Mouse (Mus musculus) heart, postnatal 36 days (tissue): ENCODE measurements around the gene Hacd2. TPM values are rescaled to one million over a fixed set of nuclear protein-coding genes. Genes with fewer than 3 reads are reported as not detected.

Experiments used
- DNase-seq, 2 experiments: peaks; one replicate each; pipeline ENCODE4 v3.0.0; 2021 to 2022
- intact Hi-C: fragments of 180-260 bp; cut with DNase I; formaldehyde crosslinking; loops from one replicate; pipeline ENCODE4 v1.15.1; 2025
- total RNA-seq, 2 experiments: library from RNA; stranded (reverse); gene quantifications; 2 replicates each; pipeline ENCODE4 v1.2.3; 2021

The Hacd2 gene
- total RNA-seq, 2 experiments from 2014 or later = 5.6 to 11.0 TPM

- intact Hi-C loops = loop anchor here (5.0 kb wide), 2 partner anchors 50 to 100 kb away; no protein-coding TSS in a partner anchor
- DNase-seq = no peak
These were observed 134.6 kb downstream of the Hacd2 start for GRCm38 (mm10) chr16:35156832-35157231.

Other genes with a start within 250 kb of the Hacd2 start
- gene Adcy5, start 132.4 kb downstream of the Hacd2 start, total RNA-seq = 10 to 100 TPM; 48.7 to 57.7 TPM